In genomic region chr8:71562751-71563150, GRCm38 (mm10) we compare ENCODE assay signal across 7 mouse cellular contexts. TPM values are rescaled to one million over a fixed set of nuclear protein-coding genes. Genes with fewer than 3 reads are reported as not detected.
DNase-seq lines count a peak whose midpoint lies in the region; ATAC-seq and TF ChIP-seq lines count a peak whose summit lies in the region.

No protein-coding gene starts in this region.

- peak overlapping the region; percentile 57 for H3K4me2 ChIP-seq in intestine, postnatal 0 days (replicated peaks; ENCODE audit: low read depth)

- H3K27ac ChIP-seq in intestine, postnatal 0 days (ENCODE audit: low read depth, low read length): no peak overlapping the region
- no peak overlapping the region for H3K27ac ChIP-seq in liver, adult 2 months (replicated peaks; ENCODE audit: insufficient read depth, low read depth, low read length)

- H3K9me3 ChIP-seq in intestine, postnatal 0 days (ENCODE audit: control insufficient read depth): no peaks in the 10 kb centered on the region; the same call in 1 of the 2 replicates

- H3K79me2 ChIP-seq in liver, adult 2 months (ENCODE audit: control insufficient read depth, insufficient read depth, low read length): no peaks in the 10 kb centered on the region

- peak; percentile 58 for ATAC-seq in intestine, postnatal 0 days

- DNase-seq in adrenal gland, adult 8-10 months: peak; percentile 70
- DNase-seq in embryo, embryonic 10.5 days (ENCODE audit: low spot score): peak; percentile 59
- peak; percentile 97 for DNase-seq in heart, adult 11 months
- DNase-seq in liver, adult 2 months (ENCODE audit: extremely low read depth, low read depth, low spot score): no peak
- DNase-seq in monocyte, adult 2 months (ENCODE audit: low read depth in 1 of 2, low spot score in 2 of 2): peak; percentile 46 to 66
- DNase-seq in spleen, postnatal 14 days (ENCODE audit: low spot score in 2 of 2): peak; percentile 68 to 84

- no peaks in the 10 kb centered on the region for H3K36me3 ChIP-seq in intestine, postnatal 0 days (ENCODE audit: control insufficient read depth, insufficient read depth)
- no peaks in the 10 kb centered on the region for H3K36me3 ChIP-seq in liver, adult 2 months (ENCODE audit: control insufficient read depth, insufficient read depth, low read length)

- peaks cover 45% of the 10 kb centered on the region for H3K27me3 ChIP-seq in intestine, postnatal 0 days (replicated peaks; ENCODE audit: control insufficient read depth, insufficient read depth, low read length)
- peaks cover 13% of the 10 kb centered on the region for H3K27me3 ChIP-seq in liver, adult 2 months (ENCODE audit: control insufficient read depth, insufficient read depth, low read length)

- no peak for TF ChIP-seq POLR2A in liver, adult 2 months (IDR thresholded peaks at IDR 0.05; ENCODE audit: extremely low read depth, insufficient read depth, low read length)

- WGBS in intestine, postnatal 0 days: under 1% methylated on average over 33 of the region's 33 CpGs
- WGBS in liver, adult 2 months: 2% methylated on average over 33 of the region's 33 CpGs

- H3K4me3 ChIP-seq in intestine, postnatal 0 days (ENCODE audit: low read depth, low read length): 0 out of 2 replicates have a peak overlapping the region, but pooled peaks have one; percentile 5
- peak overlapping the region; percentile 9; the same call in 1 of the 2 replicates for H3K4me3 ChIP-seq in liver, adult 2 months (ENCODE audit: insufficient read depth, low read depth, low read length)

- peaks cover 5% of the 10 kb centered on the region for H3K4me1 ChIP-seq in intestine, postnatal 0 days (replicated peaks; ENCODE audit: control insufficient read depth, insufficient read depth, low read length)
- peaks cover 8% of the 10 kb centered on the region; the same call in 1 of the 2 replicates for H3K4me1 ChIP-seq in liver, adult 2 months (ENCODE audit: control insufficient read depth, insufficient read depth, low read length)

- peak; percentile 95 for TF ChIP-seq CTCF in intestine, postnatal 0 days (IDR thresholded peaks at IDR 0.05; ENCODE audit: low read depth)
- peak; percentile 81 for TF ChIP-seq CTCF in liver, adult 2 months (IDR thresholded peaks at IDR 0.05; ENCODE audit: low read depth, low read length)

- H3K9ac ChIP-seq in intestine, postnatal 0 days (ENCODE audit: low read depth, low read length): no peak overlapping the region
- peak overlapping the region; percentile 3; the same call in 1 of the 2 replicates for H3K9ac ChIP-seq in liver, adult 2 months (ENCODE audit: low read depth, low read length)

RNA-seq across cellular contexts. Expression of gene Nxnl1, which starts 3.6 kb away (rescaled TPM):
- total RNA-seq in adrenal gland, adult 8-10 months (2022): 1 to 10 TPM in 1 of 4 experiments, under 1 TPM in 3; 0.40 to 1.3 (median 0.49) TPM
- polyA plus RNA-seq in intestine, postnatal 0 days (2015; fragmentation: Nextera tagmentation; extraction: Ambion mirVana): not detected in 2 replicates
- not detected in 2 replicates for total RNA-seq in liver, adult 2 months (2014; rRNA removed)
- polyA plus RNA-seq in liver, adult 2 months (2012; rRNA removed): not detected in 2 replicates

RNA-seq across cellular contexts. Expression of gene Tmem221, which starts 4.1 kb away (rescaled TPM):
- total RNA-seq in adrenal gland, adult 8-10 months (2022): 1 to 10 TPM; 5.1 to 7.0 (median 5.8) TPM
- 0.66 and 0.90 TPM in 2 replicates for polyA plus RNA-seq in intestine, postnatal 0 days (2015; fragmentation: Nextera tagmentation; extraction: Ambion mirVana)
- 0.46 and 0.47 TPM in 2 replicates for total RNA-seq in liver, adult 2 months (2014; rRNA removed)
- polyA plus RNA-seq in liver, adult 2 months (2012; rRNA removed): 0.14 and 0.55 TPM in 2 replicates

RNA-seq across cellular contexts. Expression of gene Slc27a1, which starts 5.9 kb away (rescaled TPM):
- 100 to 1,000 TPM; 141 to 186 (median 160) TPM for total RNA-seq in adrenal gland, adult 8-10 months (2022)
- polyA plus RNA-seq in intestine, postnatal 0 days (2015; fragmentation: Nextera tagmentation; extraction: Ambion mirVana): 14.5 and 14.9 TPM in 2 replicates
- 6.8 and 7.2 TPM in 2 replicates for total RNA-seq in liver, adult 2 months (2014; rRNA removed)
- polyA plus RNA-seq in liver, adult 2 months (2012; rRNA removed): 12.5 and 15.7 TPM in 2 replicates

RNA-seq across cellular contexts. Expression of gene Mvb12a, which starts 20.0 kb away (rescaled TPM):
- 10 to 100 TPM; 72.6 to 87.3 (median 82.3) TPM for total RNA-seq in adrenal gland, adult 8-10 months (2022)
- polyA plus RNA-seq in intestine, postnatal 0 days (2015; fragmentation: Nextera tagmentation; extraction: Ambion mirVana): 133 and 143 TPM in 2 replicates
- 98.9 and 105 TPM in 2 replicates for total RNA-seq in liver, adult 2 months (2014; rRNA removed)
- 164 and 165 TPM in 2 replicates for polyA plus RNA-seq in liver, adult 2 months (2012; rRNA removed)

RNA-seq across cellular contexts. Expression of gene Bst2, which starts 25.5 kb away (rescaled TPM):
- 10 to 100 TPM; 54.3 to 91.2 (median 67.9) TPM for total RNA-seq in adrenal gland, adult 8-10 months (2022)
- 85.5 and 91.5 TPM in 2 replicates for polyA plus RNA-seq in intestine, postnatal 0 days (2015; fragmentation: Nextera tagmentation; extraction: Ambion mirVana)
- total RNA-seq in liver, adult 2 months (2014; rRNA removed): 603 and 678 TPM in 2 replicates
- 798 and 871 TPM in 2 replicates for polyA plus RNA-seq in liver, adult 2 months (2012; rRNA removed)

Comparison
In these comparisons a context has a peak if more than half of its experiments do, and no peak if none do; other contexts are left out.
1. RNA of gene Slc27a1, which starts 5.9 kb away (total RNA-seq): 141 to 186 TPM in adrenal gland, adult 8-10 months; 6.8 to 7.2 TPM in liver, adult 2 months; every median in the first group is over 10 times any median in the second.